Mouse (Mus musculus) neural tube, embryonic 11.5 days (tissue): ENCODE data around the gene Dab2. TPM values are rescaled to one million over a fixed set of nuclear protein-coding genes. Genes with fewer than 3 reads are reported as not detected.

Experiments
- ATAC-seq: fragments of 200-750 bp; cut with Nextera tagmentation; 2 replicates; pipeline ENCODE4 v1.8.0; 2017; ENCODE audit warnings: moderate number of reproducible peaks, mild to moderate bottlenecking, moderate TSS enrichment, moderate library complexity; ENCODE audit not compliant: insufficient read depth, low FRiP score, low TSS enrichment
- DNase-seq: peaks from one replicate; pipeline ENCODE4 v3.0.0-alpha.2; 2015; ENCODE audit warnings: low spot score
- H3K27ac ChIP-seq: fragments of 300-500 bp; sonication (generic); 2 replicates; pipeline ENCODE4 v1.5.1; 2014; ENCODE audit warnings: low read depth, mild to moderate bottlenecking, low read length
- H3K27me3 ChIP-seq: fragments of 300-500 bp; sonication (generic); 2 replicates; pipeline ENCODE4 v1.6.1; 2014; ENCODE audit warnings: mild to moderate bottlenecking, low read length, mixed read lengths; ENCODE audit not compliant: control insufficient read depth, insufficient read depth
- H3K36me3 ChIP-seq: fragments of 300-500 bp; sonication (generic); 2 replicates; pipeline ENCODE4 v1.6.1; 2014; ENCODE audit warnings: mild to moderate bottlenecking, low read length, moderate library complexity, mixed read lengths; ENCODE audit not compliant: control insufficient read depth, insufficient read depth
- H3K4me1 ChIP-seq: fragments of 300-500 bp; sonication (generic); 2 replicates; pipeline ENCODE4 v1.6.1; 2014; ENCODE audit warnings: low read length, mixed read lengths; ENCODE audit not compliant: control insufficient read depth, insufficient read depth
- H3K4me2 ChIP-seq: fragments of 300-500 bp; sonication (generic); 2 replicates; pipeline ENCODE4 v1.6.1; 2014; ENCODE audit warnings: low read depth, mild to moderate bottlenecking, moderate library complexity
- H3K4me3 ChIP-seq: fragments of 300-500 bp; sonication (generic); 2 replicates; pipeline ENCODE4 v1.5.1; 2014; ENCODE audit warnings: low read depth, low read length
- H3K9ac ChIP-seq: fragments of 300-500 bp; sonication (generic); 2 replicates; pipeline ENCODE4 v1.6.1; 2014; ENCODE audit warnings: mild to moderate bottlenecking, low read length
- H3K9me3 ChIP-seq: fragments of 300-500 bp; sonication (generic); 2 replicates; pipeline ENCODE4 v1.6.1; 2016; ENCODE audit warnings: low read length; ENCODE audit not compliant: control insufficient read depth
- WGBS: fragments of 180-500 bp; shearing (Covaris S2); extraction: QIAGEN DNeasy Blood & Tissue Kit; methylation state at CpG from one replicate; pipeline ENCODE4 v1.1.7; 2014; 5-methylcytosine and 5-hydroxymethylcytosine counted together
- polyA plus RNA-seq: library from polyadenylated mRNA; unstranded; fragments of >200 nt; fragmentation: Nextera tagmentation; extraction: Ambion mirVana; gene quantifications from 2 replicates; pipeline ENCODE4 v1.2.1, GENCODE M21; 2014

Gene Dab2
- polyA plus RNA-seq, 1 experiment from 2014 or later, result 46.6 TPM

GRCm38 (mm10) chr15:6406771-6407170 is 107.2 kb downstream of the Dab2 start:
- Histone ChIP-seq H3K36me3 (no peaks in the 10 kb centered on the region), H3K9me3 (no peaks in the 10 kb centered on the region), H3K27ac (no peak overlapping the region), H3K9ac (no peak overlapping the region), H3K4me3 (no peak overlapping the region), H3K4me1 (no peaks in the 10 kb centered on the region), H3K4me2 (no peak overlapping the region), H3K27me3 (no peaks in the 10 kb centered on the region)
- DNase-seq, result no peak
- no peak for ATAC-seq
- WGBS, result 91% methylated on average over 6 of the region's 6 CpGs

DNA sequence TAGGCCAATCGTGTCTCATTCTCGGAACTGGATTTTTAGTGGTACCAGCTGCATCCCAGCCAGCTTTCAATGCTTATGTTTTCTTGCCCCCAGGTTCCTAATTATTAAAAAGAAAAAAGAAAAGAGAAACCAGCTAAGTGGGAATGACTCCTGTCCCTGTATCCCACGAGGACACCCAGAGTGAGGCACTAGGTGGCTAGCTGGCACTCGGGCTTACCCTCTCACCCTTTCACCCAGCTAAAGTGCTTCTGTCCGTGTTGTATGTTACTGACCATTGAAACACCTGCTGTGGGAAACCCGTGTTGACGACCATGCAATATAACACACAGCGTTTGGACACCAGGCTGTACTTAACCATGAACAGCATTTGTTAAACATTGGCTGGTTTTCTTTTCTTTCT is 109.4 kb downstream of the Dab2 start:
- DNase-seq (no peak), ATAC-seq (no peak)
- H3K36me3 ChIP-seq, result no peaks in the 10 kb centered on the region
- H3K9me3 ChIP-seq, result no peaks in the 10 kb centered on the region
- H3K4me1 ChIP-seq, result no peaks in the 10 kb centered on the region
- H3K9ac ChIP-seq, result no peak overlapping the region
- 86% methylated on average over 8 of the region's 8 CpGs for WGBS
- no peak overlapping the region for H3K4me3 ChIP-seq
- H3K27ac ChIP-seq, result no peak overlapping the region
- H3K27me3 ChIP-seq, result no peaks in the 10 kb centered on the region
- H3K4me2 ChIP-seq, result no peak overlapping the region

DNA sequence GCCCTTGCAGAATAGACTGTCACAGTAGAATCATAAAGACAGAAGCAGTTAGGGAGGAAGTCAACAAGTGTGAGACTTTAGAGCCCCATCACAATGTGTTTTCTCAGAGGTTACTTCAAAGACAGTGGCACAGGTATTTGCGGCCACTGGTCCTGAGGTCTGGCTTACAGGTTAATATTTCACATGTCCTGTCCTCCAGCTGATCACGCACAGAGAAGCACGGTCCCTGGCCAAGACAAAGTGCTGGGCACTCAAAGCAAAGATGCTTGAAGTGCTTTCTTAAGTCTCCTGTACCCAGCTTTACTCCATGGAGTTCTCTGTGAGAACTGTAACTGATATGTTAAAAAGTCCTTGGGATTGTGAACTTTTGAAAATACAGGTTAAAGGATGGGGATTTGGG is 110.6 kb downstream of the Dab2 start:
- 95% methylated on average over 3 of the region's 3 CpGs for WGBS
- H3K4me3 ChIP-seq, result no peak overlapping the region

DNA sequence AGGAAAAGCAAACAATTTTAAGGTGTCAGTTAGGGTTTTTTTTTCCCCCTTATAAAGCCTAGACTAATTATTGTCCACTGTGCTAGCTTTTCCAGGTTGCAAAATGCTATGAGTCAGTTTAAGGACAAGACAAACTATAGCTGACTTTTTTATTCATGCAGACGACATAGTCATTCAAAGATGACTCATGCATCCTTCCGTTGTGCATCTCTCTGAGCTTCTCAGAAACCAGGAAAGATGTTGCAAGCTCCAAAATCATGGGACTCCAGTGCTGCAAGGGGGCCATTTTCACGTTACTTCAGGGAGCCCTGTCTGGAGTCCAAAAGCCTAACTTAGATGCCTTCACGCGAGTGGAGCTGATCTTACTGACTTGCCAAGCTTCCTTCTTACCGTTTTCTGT is 111.7 kb downstream of the Dab2 start:
- no peaks in the 10 kb centered on the region for H3K4me1 ChIP-seq
- no peaks in the 10 kb centered on the region for H3K27me3 ChIP-seq
- H3K36me3 ChIP-seq, result no peaks in the 10 kb centered on the region
- H3K9ac ChIP-seq, result no peak overlapping the region
- ATAC-seq (no peak), DNase-seq (no peak)
- 88% methylated on average over 6 of the region's 6 CpGs for WGBS
- no peaks in the 10 kb centered on the region for H3K9me3 ChIP-seq
- H3K27ac ChIP-seq, result no peak overlapping the region
- no peak overlapping the region for H3K4me3 ChIP-seq
- no peak overlapping the region for H3K4me2 ChIP-seq

More for the DNA sequence above, 110.6 kb downstream of the Dab2 start:
- H3K36me3 ChIP-seq, result no peaks in the 10 kb centered on the region
- H3K4me2 ChIP-seq, result no peak overlapping the region
- no peaks in the 10 kb centered on the region for H3K27me3 ChIP-seq
- H3K27ac ChIP-seq, result no peak overlapping the region
- no peaks in the 10 kb centered on the region for H3K9me3 ChIP-seq
- no peak overlapping the region for H3K9ac ChIP-seq
- H3K4me1 ChIP-seq, result no peaks in the 10 kb centered on the region
- ATAC-seq, result no peak
- DNase-seq, result no peak

DNA sequence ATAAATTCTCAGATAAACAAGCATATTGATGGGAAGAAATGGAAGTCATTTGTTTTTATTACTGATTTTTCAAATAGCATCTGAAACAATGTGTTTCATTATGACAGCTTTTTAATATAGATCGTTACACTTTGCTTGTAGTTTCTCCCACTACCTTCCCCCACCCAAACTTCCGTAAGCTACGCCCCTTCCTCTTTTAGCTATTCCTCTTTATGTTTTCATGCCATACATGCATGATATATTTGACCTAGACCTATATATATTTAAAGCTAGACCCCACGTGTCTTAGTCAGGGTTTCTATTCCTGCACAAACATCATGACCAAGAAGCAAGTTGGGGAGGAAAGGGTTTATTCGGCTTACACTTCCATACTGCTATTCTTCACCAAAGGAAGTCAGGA is 115.7 kb downstream of the Dab2 start:
- WGBS, result 89% methylated on average over 4 of the region's 5 CpGs
- Histone ChIP-seq H3K9me3 (no peaks in the 10 kb centered on the region), H3K4me2 (no peak overlapping the region), H3K36me3 (no peaks in the 10 kb centered on the region), H3K4me1 (no peaks in the 10 kb centered on the region), H3K27ac (no peak overlapping the region), H3K27me3 (no peaks in the 10 kb centered on the region), H3K4me3 (no peak overlapping the region), H3K9ac (no peak overlapping the region)
- DNase-seq (no peak), ATAC-seq (no peak)

- no peak for ATAC-seq
- DNase-seq, result no peak
- H3K4me2 ChIP-seq, result no peak overlapping the region
- no peaks in the 10 kb centered on the region for H3K4me1 ChIP-seq
- no peaks in the 10 kb centered on the region; the same call in 1 of the 2 replicates for H3K36me3 ChIP-seq
- H3K9me3 ChIP-seq, result no peaks in the 10 kb centered on the region
- H3K27me3 ChIP-seq, result no peaks in the 10 kb centered on the region
- 75% methylated on average over 7 of the region's 7 CpGs for WGBS
- no peak overlapping the region for H3K27ac ChIP-seq
- no peak overlapping the region for H3K4me3 ChIP-seq
- H3K9ac ChIP-seq, result no peak overlapping the region
These were observed 132.2 kb downstream of the Dab2 start for GRCm38 (mm10) chr15:6431777-6432176.

GRCm38 (mm10) chr15:6432411-6432810 is 132.8 kb downstream of the Dab2 start:
- DNase-seq (no peak), ATAC-seq (no peak)
- Histone ChIP-seq H3K27me3 (no peaks in the 10 kb centered on the region), H3K4me1 (no peaks in the 10 kb centered on the region), H3K4me3 (no peak overlapping the region), H3K27ac (no peak overlapping the region), H3K9me3 (no peaks in the 10 kb centered on the region), H3K36me3 (no peaks in the 10 kb centered on the region; the same call in 1 of the 2 replicates), H3K4me2 (no peak overlapping the region), H3K9ac (no peak overlapping the region)
- WGBS, result 94% methylated on average over 7 of the region's 7 CpGs

DNA sequence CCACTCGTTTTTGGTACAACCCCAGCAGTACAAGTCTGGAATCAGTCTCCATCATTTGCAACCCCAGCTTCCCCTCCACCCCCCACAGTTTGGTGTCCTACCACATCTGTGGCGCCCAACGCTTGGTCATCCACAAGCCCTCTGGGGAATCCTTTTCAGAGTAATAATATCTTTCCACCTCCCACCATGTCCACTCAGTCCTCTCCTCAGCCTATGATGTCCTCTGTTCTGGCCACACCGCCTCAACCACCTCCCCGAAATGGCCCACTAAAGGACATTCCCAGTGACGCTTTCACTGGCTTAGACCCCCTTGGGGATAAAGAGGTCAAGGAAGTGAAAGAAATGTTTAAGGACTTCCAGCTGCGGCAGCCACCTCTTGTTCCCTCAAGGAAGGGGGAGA is 135.7 kb downstream of the Dab2 start:
- DNase-seq, result no peak
- H3K9me3 ChIP-seq, result no peaks in the 10 kb centered on the region
- H3K4me1 ChIP-seq, result no peaks in the 10 kb centered on the region
- no peaks in the 10 kb centered on the region; the same call in 1 of the 2 replicates for H3K36me3 ChIP-seq
- H3K4me2 ChIP-seq, result no peak overlapping the region
- WGBS, result 79% methylated on average over 7 of the region's 7 CpGs
- H3K27ac ChIP-seq, result no peak overlapping the region
- no peaks in the 10 kb centered on the region for H3K27me3 ChIP-seq
- H3K9ac ChIP-seq, result no peak overlapping the region
- no peak for ATAC-seq
- H3K4me3 ChIP-seq, result no peak overlapping the region

DNA sequence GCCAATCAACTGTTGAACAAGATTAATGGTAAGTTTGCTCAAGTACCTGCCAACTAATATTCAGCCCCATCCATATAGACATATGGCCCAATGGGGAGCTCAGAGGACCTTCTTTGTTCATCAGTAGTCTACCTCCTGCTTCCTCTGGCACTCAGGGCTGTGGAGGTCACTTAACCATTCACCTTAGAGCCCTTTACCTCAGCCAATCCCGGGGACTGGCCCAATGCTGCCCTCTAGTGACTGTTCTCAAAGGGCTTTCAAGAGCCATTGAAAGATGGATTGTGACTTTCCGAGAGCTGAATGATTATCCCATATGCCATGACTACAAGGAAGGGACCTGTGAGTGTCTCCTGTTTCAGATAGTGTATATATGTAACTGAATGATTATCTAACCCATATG is 136.2 kb downstream of the Dab2 start:
- DNase-seq (peak; percentile 17), ATAC-seq (no peak)

More for the DNA sequence above, 136.2 kb downstream of the Dab2 start:
- Histone ChIP-seq H3K27me3 (no peaks in the 10 kb centered on the region), H3K4me2 (no peak overlapping the region), H3K9ac (no peak overlapping the region), H3K9me3 (no peaks in the 10 kb centered on the region), H3K4me3 (no peak overlapping the region), H3K27ac (no peak overlapping the region), H3K36me3 (no peaks in the 10 kb centered on the region; the same call in 1 of the 2 replicates), H3K4me1 (no peaks in the 10 kb centered on the region)
- WGBS, result 60% methylated on average over 2 of the region's 2 CpGs
